Mouse (Mus musculus) midbrain, embryonic 15.5 days (tissue): ENCODE results near the gene Pik3ip1. TPM values are rescaled to one million over a fixed set of nuclear protein-coding genes. Genes with fewer than 3 reads are reported as not detected.
A peak's percentile ranks its signal among the peaks of the same experiment; 100 is the strongest.

ENCODE experiments used
- ATAC-seq: fragments of 200-750 bp; cut with Nextera tagmentation; replicated peaks from 2 replicates; pipeline ENCODE4 v1.8.0; 2017; ENCODE audit warnings: moderate TSS enrichment
- H3K27ac ChIP-seq: fragments of 300-500 bp; sonication (generic); 2 replicates; pipeline ENCODE4 v1.5.1; 2015; ENCODE audit warnings: mild to moderate bottlenecking, inconsistent platforms
- H3K27me3 ChIP-seq: fragments of 300-500 bp; sonication (generic); replicated peaks from 2 replicates; pipeline ENCODE4 v1.6.1; 2015; ENCODE audit warnings: inconsistent platforms
- H3K36me3 ChIP-seq: fragments of 300-500 bp; sonication (generic); replicated peaks from 2 replicates; pipeline ENCODE4 v1.6.1; 2015; ENCODE audit warnings: inconsistent platforms
- H3K4me1 ChIP-seq: fragments of 300-500 bp; sonication (generic); 2 replicates; pipeline ENCODE4 v1.6.1; 2015; ENCODE audit warnings: inconsistent platforms
- H3K4me2 ChIP-seq: fragments of 300-500 bp; sonication (generic); 2 replicates; pipeline ENCODE4 v1.6.1; 2015; ENCODE audit warnings: inconsistent platforms, mild to moderate bottlenecking, moderate library complexity
- H3K4me3 ChIP-seq: fragments of 300-500 bp; sonication (generic); 2 replicates; pipeline ENCODE4 v1.5.1; 2015; ENCODE audit warnings: mild to moderate bottlenecking, inconsistent platforms
- H3K9ac ChIP-seq: fragments of 300-500 bp; sonication (generic); 2 replicates; pipeline ENCODE4 v1.6.1; 2015; ENCODE audit warnings: mild to moderate bottlenecking, inconsistent platforms
- H3K9me3 ChIP-seq: fragments of 300-500 bp; sonication (generic); 2 replicates; pipeline ENCODE4 v1.6.1; 2016; ENCODE audit warnings: inconsistent platforms
- WGBS: fragments of 180-500 bp; shearing (Covaris S2); methylation state at CpG from one replicate; pipeline ENCODE4 v1.1.7; 2015; ENCODE audit warnings: mixed read lengths; 5-methylcytosine and 5-hydroxymethylcytosine counted together
- polyA plus RNA-seq: library from polyadenylated mRNA; unstranded; fragments of >200 nt; fragmentation: Nextera tagmentation; extraction: Ambion mirVana; gene quantifications from 2 replicates; pipeline ENCODE4 v1.2.1, GENCODE M21; 2015

The Pik3ip1 gene
- polyA plus RNA-seq, 1 experiment from 2014 or later, result 26.5 TPM

DNA sequence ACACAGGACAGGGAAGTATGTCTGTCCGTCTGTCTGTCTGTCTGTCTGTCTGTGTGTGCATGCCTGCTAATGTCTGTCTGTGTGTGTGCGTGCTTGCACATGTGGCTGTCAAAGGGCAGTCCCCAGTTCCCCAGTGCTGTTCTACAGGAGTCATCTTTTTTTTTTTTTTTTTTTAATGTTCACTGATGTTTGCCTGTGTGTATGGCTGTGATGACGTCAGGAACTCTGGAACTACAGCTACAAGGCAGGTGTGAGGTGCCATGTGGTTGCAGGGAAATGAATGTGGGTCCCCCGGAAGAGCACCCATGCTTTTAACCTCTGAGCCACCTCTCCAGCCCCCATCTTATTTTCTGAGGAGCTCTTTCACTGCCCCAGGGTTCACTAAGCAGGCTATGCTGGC, 20.3 kb upstream of the Pik3ip1 start:
- Histone ChIP-seq H3K27me3 (no peaks in the 10 kb centered on the region), H3K4me1 (no peaks in the 10 kb centered on the region), H3K4me3 (no peak overlapping the region), H3K4me2 (no peak overlapping the region), H3K9ac (no peak overlapping the region), H3K27ac (no peak overlapping the region), H3K9me3 (no peaks in the 10 kb centered on the region), H3K36me3 (peaks cover 56% of the 10 kb centered on the region)
- WGBS, result 89% methylated on average over 4 of the region's 4 CpGs
- ATAC-seq, result no peak

DNA sequence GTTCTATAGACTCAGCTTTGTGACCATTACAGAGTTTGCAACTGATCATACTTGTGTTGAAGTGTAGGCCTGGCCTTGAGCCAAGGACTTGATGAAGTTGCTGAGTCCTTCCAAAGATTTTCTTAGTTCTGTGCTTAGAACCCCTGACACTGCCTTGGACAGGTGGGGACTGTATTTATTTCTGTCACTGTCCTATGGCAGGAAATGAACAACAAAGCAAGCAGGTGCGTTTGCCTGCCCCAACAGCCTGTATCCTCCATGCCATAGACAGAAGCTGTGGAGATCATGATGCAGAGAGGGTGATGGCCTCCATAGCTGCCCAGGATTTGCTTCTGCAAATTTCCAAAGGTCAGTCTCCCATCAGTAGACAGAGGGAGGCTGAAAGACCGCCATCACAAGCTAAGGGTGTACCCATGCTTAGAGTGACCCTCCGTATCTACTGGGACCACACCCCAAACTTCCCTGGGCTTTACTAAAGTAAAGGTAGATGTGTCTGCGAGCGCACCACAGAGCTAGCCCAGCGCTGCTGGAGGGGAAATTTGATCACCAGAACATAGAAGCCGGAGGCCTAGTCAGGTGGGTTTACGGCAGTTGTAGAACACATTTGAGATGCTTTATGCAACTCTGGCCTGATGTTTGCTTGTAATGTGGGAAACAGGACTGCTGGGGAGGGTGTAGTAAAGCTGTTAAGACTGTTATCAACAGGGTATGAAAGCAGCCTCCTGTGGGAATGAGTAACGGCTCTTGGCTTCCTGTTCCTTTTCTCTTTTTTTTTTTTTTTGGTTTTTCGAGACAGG, 19.2 kb upstream of the Pik3ip1 start:
- no peaks in the 10 kb centered on the region for H3K9me3 ChIP-seq
- no peaks in the 10 kb centered on the region for H3K4me1 ChIP-seq
- WGBS, result 88% methylated on average over 10 of the region's 10 CpGs
- no peaks in the 10 kb centered on the region for H3K27me3 ChIP-seq
- H3K4me3 ChIP-seq, result no peak overlapping the region
- H3K4me2 ChIP-seq, result no peak overlapping the region
- no peak for ATAC-seq
- peaks cover 48% of the 10 kb centered on the region for H3K36me3 ChIP-seq
- H3K27ac ChIP-seq, result no peak overlapping the region
- no peak overlapping the region for H3K9ac ChIP-seq

DNA sequence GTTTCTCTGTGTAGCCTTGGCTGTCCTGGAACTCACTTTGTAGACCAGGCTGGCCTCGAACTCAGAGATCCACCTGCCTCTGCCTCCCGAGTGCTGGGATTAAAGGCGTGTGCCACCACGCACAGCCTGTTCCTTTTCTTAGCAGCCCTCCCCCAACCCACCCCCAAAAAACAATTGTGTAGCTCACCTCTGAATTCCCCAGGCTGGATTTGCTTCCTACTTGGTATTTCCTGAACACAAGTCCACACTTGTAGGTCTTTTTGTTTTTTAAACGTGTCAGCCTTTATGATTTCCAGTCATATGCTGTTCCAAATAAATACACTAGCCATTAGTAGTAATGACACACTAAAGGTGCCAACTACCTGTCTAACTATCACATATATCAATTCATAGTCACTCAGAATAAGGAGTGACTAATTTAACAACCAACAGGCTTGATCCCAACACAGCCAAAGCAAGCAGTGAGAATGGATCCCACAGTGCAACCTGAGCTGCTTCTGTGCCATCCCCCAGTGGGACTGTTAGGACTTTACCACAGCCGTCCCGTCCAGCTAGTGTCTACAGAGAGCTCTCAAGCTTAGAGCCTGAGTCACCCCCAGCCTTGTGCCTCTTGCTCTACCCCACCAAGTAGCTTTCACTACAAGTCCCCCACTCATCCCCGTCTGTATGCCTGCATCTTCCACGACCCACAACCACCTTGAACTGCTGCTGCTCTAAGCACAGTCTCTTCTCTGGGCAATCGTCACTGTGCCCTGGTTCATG, 18.4 kb upstream of the Pik3ip1 start:
- Histone ChIP-seq H3K4me2 (no peak overlapping the region), H3K36me3 (peaks cover 40% of the 10 kb centered on the region), H3K27ac (no peak overlapping the region), H3K27me3 (no peaks in the 10 kb centered on the region), H3K9ac (no peak overlapping the region), H3K4me1 (no peaks in the 10 kb centered on the region), H3K9me3 (no peaks in the 10 kb centered on the region), H3K4me3 (no peak overlapping the region)
- 91% methylated on average over 10 of the region's 10 CpGs for WGBS
- no peak for ATAC-seq

DNA sequence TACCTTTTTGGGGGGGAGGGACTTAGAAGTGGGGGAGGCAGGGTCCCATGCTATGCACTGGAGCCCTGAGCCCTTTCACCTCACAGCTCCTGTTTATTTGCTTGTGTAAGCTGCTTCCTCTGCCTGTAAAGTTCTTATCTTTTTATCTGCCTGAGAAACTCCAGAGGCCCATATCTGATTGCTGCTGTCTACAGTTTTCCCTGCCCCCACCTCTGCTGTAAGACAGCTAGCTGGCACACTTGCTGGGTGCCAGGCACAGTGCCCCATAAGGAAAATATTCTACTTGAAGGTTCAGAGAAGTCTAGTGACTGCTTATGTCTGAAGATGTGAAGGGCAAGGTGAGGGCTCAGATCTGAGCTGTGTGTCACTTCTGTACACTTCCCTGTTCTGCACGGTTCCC, 16.9 kb upstream of the Pik3ip1 start:
- H3K4me3 ChIP-seq, result no peak overlapping the region
- H3K4me1 ChIP-seq, result no peaks in the 10 kb centered on the region
- no peak overlapping the region for H3K4me2 ChIP-seq
- no peaks in the 10 kb centered on the region for H3K9me3 ChIP-seq
- ATAC-seq, result no peak
- peaks cover 25% of the 10 kb centered on the region for H3K36me3 ChIP-seq
- H3K27ac ChIP-seq, result no peak overlapping the region
- 93% methylated on average over 1 of the region's 1 CpGs for WGBS
- H3K9ac ChIP-seq, result no peak overlapping the region
- H3K27me3 ChIP-seq, result no peaks in the 10 kb centered on the region

DNA sequence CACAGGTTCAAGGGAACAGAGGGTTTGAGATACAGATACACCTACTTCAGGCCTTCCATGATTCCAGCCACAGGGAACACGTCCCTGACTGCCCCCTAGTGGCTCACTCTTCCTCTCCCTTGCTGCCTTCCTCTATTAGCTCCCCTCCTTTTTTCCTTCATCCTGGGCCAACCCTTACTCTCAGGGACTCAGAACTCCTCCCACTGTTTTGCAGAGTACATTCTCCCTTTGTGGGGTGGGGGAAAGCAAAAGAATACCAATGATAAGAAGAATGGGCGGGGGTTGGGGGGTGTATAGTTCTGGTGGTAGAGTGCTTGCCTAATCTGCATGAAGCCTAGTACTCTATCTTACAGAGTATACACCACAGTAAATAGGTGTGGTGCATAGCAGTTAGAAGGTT, 16.1 kb upstream of the Pik3ip1 start:
- H3K4me3 ChIP-seq, result no peak overlapping the region
- WGBS, result 29% methylated on average over 2 of the region's 2 CpGs
- no peak overlapping the region for H3K9ac ChIP-seq
- H3K9me3 ChIP-seq, result no peaks in the 10 kb centered on the region
- ATAC-seq, result 0 out of 2 replicates have a peak, but pooled peaks have one; percentile 35
- H3K4me2 ChIP-seq, result no peak overlapping the region
- H3K27ac ChIP-seq, result no peak overlapping the region
- peaks cover 16% of the 10 kb centered on the region for H3K36me3 ChIP-seq
- H3K27me3 ChIP-seq, result no peaks in the 10 kb centered on the region
- no peaks in the 10 kb centered on the region for H3K4me1 ChIP-seq

DNA sequence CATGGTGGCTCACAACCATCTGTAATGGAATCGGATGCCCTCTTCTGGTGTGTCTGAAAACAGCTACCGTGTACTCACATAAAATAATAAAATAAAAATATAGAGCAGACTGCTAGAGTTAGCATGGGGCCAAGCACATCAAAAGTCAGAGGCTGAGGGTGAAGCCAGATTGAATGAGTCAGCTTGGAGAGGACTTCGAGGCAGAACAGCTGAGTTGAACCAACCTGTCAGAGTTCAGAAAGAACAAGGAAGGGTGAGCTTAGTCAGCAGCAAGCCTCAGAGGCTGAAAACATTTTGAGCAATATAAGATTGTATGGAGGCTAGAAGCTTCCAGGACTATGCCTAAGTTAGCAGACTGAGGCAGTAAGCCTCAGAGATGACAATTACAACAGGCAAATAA, 11.9 kb upstream of the Pik3ip1 start:
- Histone ChIP-seq H3K36me3 (no peaks in the 10 kb centered on the region), H3K27me3 (no peaks in the 10 kb centered on the region), H3K4me1 (no peaks in the 10 kb centered on the region), H3K4me2 (no peak overlapping the region), H3K4me3 (no peak overlapping the region), H3K9ac (no peak overlapping the region), H3K9me3 (no peaks in the 10 kb centered on the region), H3K27ac (no peak overlapping the region)
- no peak for ATAC-seq
- 89% methylated on average over 3 of the region's 3 CpGs for WGBS

DNA sequence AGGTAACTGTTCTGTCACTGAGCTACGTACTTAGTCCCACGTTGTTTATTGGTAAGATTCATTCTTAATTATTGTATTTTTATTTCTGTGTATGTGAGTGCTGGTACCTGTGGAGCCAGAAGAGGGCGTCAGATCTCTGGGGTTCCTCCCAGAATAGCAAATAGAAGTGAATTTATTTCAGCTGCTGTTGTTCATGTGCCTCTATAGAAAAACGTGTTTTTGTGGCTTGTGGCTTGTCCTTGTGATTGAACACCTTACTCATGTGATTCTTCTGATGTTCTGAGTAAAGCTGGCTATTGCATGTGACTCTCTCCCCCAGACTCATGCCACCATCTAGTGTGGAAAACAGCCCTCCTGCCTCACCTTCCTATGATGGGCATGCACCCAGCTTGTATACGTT, 1.9 kb upstream of the Pik3ip1 start:
- Histone ChIP-seq H3K27ac (no peak overlapping the region), H3K4me1 (peaks cover 27% of the 10 kb centered on the region), H3K27me3 (no peaks in the 10 kb centered on the region), H3K4me3 (no peak overlapping the region), H3K9me3 (no peaks in the 10 kb centered on the region), H3K36me3 (no peaks in the 10 kb centered on the region), H3K4me2 (no peak overlapping the region), H3K9ac (no peak overlapping the region)
- no peak for ATAC-seq
- 85% methylated on average over 5 of the region's 5 CpGs for WGBS

DNA sequence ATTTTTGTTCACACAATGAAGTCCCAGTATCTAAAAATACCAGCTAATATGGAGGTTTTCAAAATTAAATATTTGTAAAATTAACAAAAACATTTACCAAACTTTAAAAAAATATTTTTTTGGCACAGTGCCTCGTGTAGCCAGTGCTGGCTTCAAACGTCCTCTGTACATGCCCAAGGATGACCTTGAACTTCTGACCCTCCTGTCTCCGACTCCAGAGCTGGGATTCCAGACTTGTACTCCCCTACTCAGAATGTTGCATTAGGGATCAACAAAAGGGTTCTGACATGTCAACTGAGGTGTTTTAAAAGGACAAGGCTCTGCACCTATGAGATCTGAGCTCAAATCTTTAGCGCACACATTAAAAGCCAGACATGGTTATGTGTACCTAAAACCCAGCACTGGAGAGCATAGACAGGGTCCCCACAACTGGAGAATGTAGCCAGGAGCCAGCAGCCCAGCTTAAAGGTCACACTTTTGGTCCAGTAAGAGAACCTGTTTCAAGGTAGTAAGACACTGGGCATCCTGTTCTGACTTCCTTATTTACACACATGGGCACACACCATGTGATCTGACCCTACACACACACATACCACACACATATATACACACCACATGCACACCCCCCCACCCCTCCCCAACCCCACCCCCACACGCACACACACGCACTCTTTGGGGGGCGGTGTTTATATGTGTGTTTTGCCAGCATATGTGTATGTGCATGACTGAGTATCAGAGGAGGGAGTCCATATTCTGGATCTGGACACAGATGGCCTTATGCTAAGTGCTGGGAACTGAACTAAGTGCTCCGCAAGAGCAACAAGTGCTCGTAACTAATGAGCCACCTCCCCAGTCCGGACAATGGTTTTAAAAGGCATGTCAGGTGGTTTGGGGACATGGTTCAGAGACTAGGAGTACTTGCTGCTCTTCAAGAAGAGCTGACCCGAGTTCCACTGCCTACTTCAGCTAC, 1.1 kb upstream of the Pik3ip1 start:
- Histone ChIP-seq H3K4me2 (no peak overlapping the region), H3K9me3 (no peaks in the 10 kb centered on the region), H3K36me3 (peaks cover 2% of the 10 kb centered on the region; the same call in 1 of the 2 replicates), H3K27me3 (no peaks in the 10 kb centered on the region), H3K27ac (no peak overlapping the region), H3K9ac (no peak overlapping the region), H3K4me1 (peaks cover 27% of the 10 kb centered on the region), H3K4me3 (no peak overlapping the region)
- no peak for ATAC-seq
- 77% methylated on average over 11 of the region's 11 CpGs for WGBS

DNA sequence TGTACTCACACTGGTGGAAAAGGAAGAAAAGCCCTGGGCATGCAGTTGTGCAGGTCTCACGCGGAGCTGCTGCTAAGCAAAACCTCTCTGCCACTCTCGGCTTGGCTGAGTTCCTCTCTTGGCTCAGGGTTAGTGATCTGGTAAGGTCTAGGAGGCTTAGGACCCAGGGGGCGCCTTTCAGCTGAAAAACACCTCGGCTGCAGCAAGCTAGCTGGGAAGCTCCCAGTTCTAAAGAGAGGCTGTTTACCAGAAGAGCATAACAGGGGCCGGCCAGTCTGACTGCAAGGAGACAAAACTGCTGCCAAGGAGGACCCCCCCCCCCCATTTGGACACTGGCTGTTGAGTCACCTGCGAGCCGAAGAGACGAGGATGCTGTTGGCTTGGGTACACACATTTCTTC, 365 bp downstream of the Pik3ip1 start:
- peak overlapping the region; percentile 71 for H3K27ac ChIP-seq
- H3K4me3 ChIP-seq, result peak overlapping the region; percentile 71
- H3K36me3 ChIP-seq, result peaks cover 5% of the 10 kb centered on the region; the same call in 1 of the 2 replicates
- H3K27me3 ChIP-seq, result no peaks in the 10 kb centered on the region
- H3K4me2 ChIP-seq, result peak overlapping the region; percentile 100
- peak overlapping the region; percentile 50 for H3K9ac ChIP-seq
- H3K4me1 ChIP-seq, result peaks cover 27% of the 10 kb centered on the region
- 0% methylated on average over 9 of the region's 9 CpGs for WGBS
- no peaks in the 10 kb centered on the region for H3K9me3 ChIP-seq
- ATAC-seq, result peak; percentile 50

DNA sequence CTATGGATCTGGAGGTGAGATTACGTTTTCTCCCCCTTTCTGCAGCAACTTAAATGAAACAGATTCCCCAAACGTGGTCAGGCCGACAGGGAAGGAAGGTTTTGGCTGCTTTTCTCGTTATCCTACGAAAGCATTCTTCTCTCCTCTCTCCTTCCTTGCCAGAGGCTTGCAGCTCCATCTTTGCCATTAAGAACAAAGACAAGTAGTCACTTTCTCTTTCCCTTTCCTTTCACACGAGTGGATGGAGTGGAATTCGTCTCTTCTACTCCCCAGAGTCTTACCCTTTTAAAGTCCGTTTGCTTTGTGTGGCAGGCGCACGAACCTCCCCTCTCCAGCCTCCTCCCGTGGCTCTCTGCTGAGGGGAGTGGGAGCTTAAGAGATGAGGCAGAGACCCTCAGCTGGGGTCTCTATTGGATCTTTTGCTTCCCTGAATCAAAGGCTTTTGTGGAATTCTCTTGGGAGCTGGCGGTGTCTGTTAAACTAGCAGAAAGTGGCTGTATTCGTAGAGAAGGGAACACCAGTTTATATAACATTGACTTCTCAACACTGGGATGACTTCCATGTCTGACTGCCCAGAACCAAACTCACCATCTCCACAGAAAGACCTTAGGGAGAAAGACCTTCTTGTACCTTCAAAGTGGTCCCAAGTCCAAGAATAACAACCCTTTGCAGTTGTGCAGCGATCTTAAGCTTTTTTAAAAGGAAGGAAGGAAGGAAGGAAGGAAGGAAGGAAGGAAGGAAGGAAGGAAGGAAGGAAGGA, 970 bp downstream of the Pik3ip1 start:
- peak overlapping the region; percentile 100 for H3K4me2 ChIP-seq
- under 1% methylated on average over 14 of the region's 14 CpGs for WGBS
- H3K9me3 ChIP-seq, result no peaks in the 10 kb centered on the region
- no peak for ATAC-seq
- H3K27me3 ChIP-seq, result no peaks in the 10 kb centered on the region
- H3K36me3 ChIP-seq, result peaks cover 5% of the 10 kb centered on the region; the same call in 1 of the 2 replicates
- peaks cover 27% of the 10 kb centered on the region for H3K4me1 ChIP-seq
- H3K27ac ChIP-seq, result peak overlapping the region; percentile 71
- H3K4me3 ChIP-seq, result peak overlapping the region; percentile 71
- peak overlapping the region; percentile 50 for H3K9ac ChIP-seq
